Mouse (Mus musculus) urinary bladder, postnatal 4 days (tissue): ENCODE data around the gene Lcn6.
"Not testable (repeated sequence)": the region's sequence is repeated elsewhere in the genome, so short reads cannot be mapped to it uniquely, and the experiment has no call there.

ENCODE experiments used
- DNase-seq, 2 experiments: peaks; one replicate each; pipeline ENCODE4 v3.0.0; 2021 to 2022; ENCODE audit warnings: low spot score in 2 of 2

Lcn6 gene

GRCm38 (mm10) chr2:25703706-25704105, 27.1 kb downstream of the Lcn6 start:
- no peak for DNase-seq

GRCm38 (mm10) chr2:25706643-25707481, 30.3 kb downstream of the Lcn6 start, which contains the start of gene Bmyc:
Gene Bmyc, plus strand, starts transcription at chr2:25706739.
- DNase-seq: peak; percentile 74 to 76

- DNase-seq: no peak
Observed at GRCm38 (mm10) chr2:25708121-25708520, 31.5 kb downstream of the Lcn6 start.

- DNase-seq: not testable (repeated sequence)
Observed at GRCm38 (mm10) chr2:25709056-25709455, 32.5 kb downstream of the Lcn6 start.

- not testable (repeated sequence) for DNase-seq
Observed at GRCm38 (mm10) chr2:25709791-25710190, 33.2 kb downstream of the Lcn6 start.

- DNase-seq: not testable (repeated sequence)
Observed at GRCm38 (mm10) chr2:25711641-25712040, 35.1 kb downstream of the Lcn6 start.

- no peak for DNase-seq
Observed at GRCm38 (mm10) chr2:25717222-25717621, 40.6 kb downstream of the Lcn6 start.
